Mouse (Mus musculus): ENCODE results near the gene Sfswap.
"Not testable (repeated sequence)": the region's sequence is repeated elsewhere in the genome, so short reads cannot be mapped to it uniquely, and the experiment has no call there.

Gene Sfswap

GRCm38 (mm10) chr5:129500722-129501634, at the start of gene Sfswap:
Gene Sfswap, plus strand, starts transcription at chr5:129501221.
- DNase-seq (ENCODE audit: low spot score in 2 of 2) = peak; percentile 74

DNA sequence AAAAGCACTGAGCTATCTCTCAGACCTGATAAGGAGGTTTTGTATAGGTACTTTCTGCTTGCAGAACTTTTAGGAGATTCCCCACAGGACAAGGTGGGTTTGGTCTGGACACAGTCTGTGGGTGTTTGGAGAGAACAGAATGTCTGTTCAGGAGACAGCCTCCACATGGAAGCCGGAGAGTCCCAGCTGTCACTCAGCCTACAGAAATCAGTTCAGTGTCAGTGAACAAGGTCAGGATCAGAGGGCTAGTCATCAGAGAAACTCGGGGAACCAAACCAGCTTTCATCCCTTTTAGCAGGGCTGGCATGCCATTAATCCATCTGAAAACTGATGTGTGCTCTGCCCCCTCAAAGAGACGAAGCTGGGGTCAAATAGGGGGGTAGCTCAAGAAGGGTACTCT, 48.5 kb upstream of the Sfswap start:
- no peak for DNase-seq (ENCODE audit: low spot score in 2 of 2)

DNA sequence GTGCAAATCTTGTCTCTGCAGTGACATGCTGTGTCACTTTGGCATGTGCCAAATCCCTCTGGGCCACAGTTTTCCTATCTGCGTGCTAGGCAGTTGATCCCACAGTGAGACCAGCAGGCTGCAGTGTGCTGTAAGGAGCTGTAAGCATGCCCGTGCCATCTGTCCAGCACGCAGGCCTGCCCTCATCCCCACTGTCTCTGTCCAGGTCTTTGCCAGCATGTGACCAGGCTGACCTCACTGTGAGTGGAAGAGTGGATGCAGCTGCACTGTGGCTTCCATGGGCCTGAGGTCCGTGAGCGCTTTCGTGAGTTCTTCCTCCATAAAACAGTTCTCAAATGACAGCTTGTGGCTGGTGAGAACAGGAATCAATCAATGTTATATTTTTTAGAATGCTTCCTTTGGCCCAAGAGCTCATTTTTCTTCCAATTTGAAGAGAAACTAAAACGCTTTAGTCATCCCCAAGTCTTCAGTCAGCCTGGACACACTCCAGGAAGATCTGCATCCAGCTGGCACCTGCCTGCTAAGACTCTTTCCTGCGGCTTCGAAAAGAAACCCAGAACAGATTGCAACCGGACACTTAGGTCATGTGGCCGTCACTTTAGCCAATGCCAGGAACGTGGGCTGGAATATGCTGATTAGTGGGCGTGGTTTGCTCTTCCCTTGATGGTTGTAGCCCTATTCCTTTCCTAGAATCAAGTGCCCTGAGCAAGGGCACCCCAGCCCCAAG, 46.1 kb upstream of the Sfswap start:
- peak; percentile 3 to 9 for DNase-seq (ENCODE audit: low spot score in 2 of 2)

DNA sequence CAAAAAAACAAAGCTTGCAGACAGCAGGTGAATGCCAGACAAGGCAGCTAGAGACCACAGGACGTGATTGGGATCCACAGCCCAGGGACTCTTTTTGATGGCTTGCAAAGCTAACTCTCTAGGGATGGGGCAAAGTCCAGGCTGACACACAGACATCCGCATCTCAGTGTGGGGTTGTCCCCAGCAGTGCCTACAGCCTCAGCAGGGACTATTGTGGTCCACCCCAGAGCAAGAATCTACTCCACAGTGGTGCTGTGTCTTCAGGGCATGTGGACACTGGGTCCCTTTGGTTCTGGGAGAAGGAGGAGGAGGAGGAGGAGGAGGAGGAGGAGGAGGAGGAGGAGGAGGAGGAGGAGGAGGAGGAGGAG, 45.5 kb upstream of the Sfswap start:
- no peak for DNase-seq (ENCODE audit: low spot score in 2 of 2)

DNA sequence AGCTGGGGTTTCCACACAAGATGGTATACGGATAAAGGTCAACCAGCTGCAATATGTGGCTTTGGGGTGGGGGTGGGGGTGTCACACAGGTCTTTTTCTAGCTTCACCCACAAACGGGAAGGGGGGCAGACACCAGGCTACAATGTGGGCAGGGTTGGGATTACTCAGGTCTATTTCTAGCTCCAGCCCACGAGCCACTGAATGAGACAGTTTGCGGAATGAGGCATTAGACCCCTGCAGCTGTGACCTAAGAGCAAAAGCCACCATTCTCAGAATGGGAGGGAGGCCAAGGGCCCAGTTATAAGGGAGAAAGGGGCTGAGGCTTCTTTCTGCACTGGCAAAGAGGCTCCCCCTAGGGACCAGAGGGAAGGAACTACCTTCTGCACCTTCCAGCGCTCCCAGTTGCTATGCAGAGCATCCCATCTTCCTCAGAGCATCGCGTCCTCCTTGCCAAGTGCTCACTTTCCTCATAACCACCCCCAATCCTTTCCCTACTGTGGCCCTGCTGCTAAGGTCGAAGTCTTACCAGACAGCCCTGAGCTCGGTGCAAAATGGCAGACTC, 44.4 kb upstream of the Sfswap start:
- no peak for DNase-seq (ENCODE audit: low spot score in 2 of 2)

- DNase-seq (ENCODE audit: low spot score in 2 of 2) = no peak
Measured at GRCm38 (mm10) chr5:129458109-129458508, 42.9 kb upstream of the Sfswap start.

DNA sequence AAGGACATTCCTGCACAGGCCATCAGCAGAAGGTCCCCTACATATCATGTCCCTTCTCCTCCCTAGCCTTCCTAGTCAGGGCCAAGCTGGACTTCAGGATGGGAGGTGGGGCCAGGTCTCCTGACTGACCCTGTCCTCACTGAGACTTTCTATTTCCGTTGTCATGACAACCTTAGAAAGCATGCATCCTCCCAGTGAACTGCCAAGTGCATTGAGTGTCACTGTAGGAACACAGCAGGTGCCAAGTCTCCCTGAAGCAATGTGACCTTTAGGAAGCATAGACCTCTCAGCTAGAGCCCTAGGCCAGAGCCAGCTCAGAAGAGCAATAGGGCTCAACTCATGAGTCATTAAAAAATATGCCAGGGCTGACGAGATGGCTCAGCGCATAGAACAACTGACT, 42.5 kb upstream of the Sfswap start:
- DNase-seq (ENCODE audit: low spot score in 2 of 2) = no peak

DNA sequence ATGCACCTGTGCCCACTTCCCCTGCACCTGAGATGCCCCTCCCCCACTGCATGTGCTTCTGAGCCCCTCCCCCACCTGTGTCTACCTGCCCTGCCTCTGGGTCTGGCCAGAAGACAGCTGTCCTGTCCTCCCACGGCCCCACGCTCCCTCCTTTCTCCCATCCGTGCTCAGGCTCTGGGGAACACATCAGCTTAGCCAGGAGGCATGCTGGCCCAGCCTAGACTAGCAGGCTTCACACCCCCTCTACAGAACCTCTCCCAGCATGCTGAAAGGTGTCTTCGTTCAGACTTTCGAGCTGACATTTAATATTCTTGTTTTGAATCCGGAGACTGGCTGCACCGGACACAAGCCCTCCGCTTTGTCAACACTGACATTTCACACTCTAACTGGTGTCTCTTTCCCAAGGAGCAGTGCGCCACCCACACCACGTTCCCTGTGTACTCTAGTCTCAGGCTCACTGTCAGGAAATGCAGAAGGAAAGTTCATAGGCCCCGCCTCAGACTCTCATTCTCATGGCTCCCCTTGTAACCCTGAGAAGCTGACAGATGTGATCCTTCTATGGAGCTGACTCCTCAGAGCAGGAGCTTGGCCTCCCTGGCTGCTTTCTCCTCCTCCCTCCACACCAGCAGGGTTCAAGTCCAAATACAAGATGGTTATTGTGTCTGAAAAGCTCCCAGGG, 40.1 kb upstream of the Sfswap start:
- no peak for DNase-seq (ENCODE audit: low spot score in 2 of 2)

- DNase-seq (ENCODE audit: low spot score in 2 of 2) = not testable (repeated sequence)
Measured at GRCm38 (mm10) chr5:129463648-129464047, 37.4 kb upstream of the Sfswap start.

- DNase-seq (ENCODE audit: low spot score in 2 of 2) = no peak
Measured at GRCm38 (mm10) chr5:129465788-129466187, 35.2 kb upstream of the Sfswap start.

GRCm38 (mm10) chr5:129475532-129476045, 25.4 kb upstream of the Sfswap start:
- DNase-seq (ENCODE audit: low spot score in 2 of 2) = no peak

- DNase-seq (ENCODE audit: low spot score in 2 of 2) = no peak
Measured at GRCm38 (mm10) chr5:129489879-129490278, 11.1 kb upstream of the Sfswap start.

DNA sequence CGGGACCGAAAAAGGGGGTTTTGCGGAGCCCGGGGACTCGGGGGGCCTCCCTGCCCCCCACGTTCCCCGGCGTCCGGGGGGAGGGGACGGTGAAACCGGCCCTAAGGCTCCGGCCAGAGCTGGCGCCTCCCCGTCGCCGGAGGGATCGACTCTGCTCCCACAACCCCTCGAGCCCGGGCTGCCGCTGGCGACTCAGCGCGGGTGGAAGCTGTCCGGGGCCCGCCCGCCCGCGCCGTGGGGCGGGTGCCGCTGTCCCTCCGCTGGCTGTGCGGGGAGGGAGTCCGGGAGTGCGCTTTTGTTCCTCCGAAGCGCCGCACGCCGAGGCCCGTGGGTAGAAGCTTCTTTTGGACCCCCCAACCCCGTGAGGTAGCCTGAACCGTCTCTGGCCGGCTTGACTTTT, 650 bp downstream of the Sfswap start:
- DNase-seq (ENCODE audit: low spot score in 2 of 2) = peak in 1 of 2 experiments; percentile 3

- DNase-seq (ENCODE audit: low spot score in 2 of 2) = no peak
Measured at GRCm38 (mm10) chr5:129506886-129507285, 5.9 kb downstream of the Sfswap start.

GRCm38 (mm10) chr5:129518180-129518579, 17.2 kb downstream of the Sfswap start:
- DNase-seq (ENCODE audit: low spot score in 2 of 2) = peak in 1 of 2 experiments; percentile 9

DNA sequence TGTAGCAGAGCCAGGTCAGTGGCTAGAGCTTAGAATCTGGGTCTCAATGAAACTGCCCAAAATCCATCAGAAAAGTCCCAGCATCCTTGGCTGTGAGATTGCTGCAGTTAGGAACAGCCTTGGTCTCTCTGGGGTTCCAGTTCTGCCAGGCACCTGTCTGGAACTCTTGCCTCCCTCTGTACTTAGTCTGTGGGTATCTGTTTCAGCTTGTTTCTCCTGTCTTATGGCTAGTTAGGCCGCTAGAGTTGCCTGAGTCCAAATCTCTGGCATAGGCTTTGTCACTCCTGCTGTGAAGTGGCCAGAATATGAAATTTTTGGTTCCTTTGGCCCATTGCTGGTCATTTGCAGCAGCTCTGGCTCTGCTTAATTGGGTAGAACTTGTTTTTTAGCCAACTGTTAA, 17.8 kb downstream of the Sfswap start:
- DNase-seq (ENCODE audit: low spot score in 2 of 2) = no peak

- no peak for DNase-seq (ENCODE audit: low spot score in 2 of 2)
Measured at GRCm38 (mm10) chr5:129519591-129519990, 18.6 kb downstream of the Sfswap start.

DNA sequence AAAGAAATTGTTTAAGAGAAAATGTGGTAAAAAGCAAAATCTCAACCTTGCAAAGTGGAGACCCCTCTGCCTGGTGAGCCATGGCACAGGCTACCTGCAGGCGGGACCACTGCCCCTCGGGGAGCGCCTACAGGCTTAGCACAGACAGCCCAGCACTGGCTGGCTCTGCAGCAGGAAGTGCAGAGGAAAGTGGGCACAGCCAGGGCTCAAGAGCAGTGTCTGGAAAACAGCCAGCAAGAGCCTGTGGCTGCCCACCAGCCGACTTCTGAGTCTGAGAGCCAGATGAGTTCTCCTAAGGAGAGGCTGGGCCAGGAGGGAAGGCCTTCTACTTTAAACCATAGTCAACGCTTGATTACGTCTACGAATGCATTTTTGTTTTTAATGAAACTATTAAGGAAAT, 20.5 kb downstream of the Sfswap start:
- no peak for DNase-seq (ENCODE audit: low spot score in 2 of 2)

DNA sequence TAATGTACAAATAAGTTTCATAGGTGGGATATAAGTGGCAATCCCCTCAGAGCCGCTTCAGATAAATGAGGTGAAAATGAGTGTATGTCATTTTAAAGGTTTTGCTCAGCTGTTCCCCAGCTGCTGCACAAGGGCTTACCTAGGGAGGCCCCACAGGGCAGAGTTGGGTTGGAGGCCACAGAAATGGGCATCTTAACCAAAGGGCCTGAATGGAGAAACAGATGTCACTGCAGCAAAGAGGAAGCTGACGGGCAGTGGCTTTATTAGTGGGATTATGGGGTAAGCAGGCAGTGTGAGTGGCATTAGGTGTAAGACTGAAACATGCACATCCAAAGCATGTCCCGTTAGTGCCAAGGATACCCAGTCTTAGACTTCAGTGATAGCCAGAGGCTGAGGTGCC, 20.9 kb downstream of the Sfswap start:
- DNase-seq (ENCODE audit: low spot score in 2 of 2) = no peak

DNA sequence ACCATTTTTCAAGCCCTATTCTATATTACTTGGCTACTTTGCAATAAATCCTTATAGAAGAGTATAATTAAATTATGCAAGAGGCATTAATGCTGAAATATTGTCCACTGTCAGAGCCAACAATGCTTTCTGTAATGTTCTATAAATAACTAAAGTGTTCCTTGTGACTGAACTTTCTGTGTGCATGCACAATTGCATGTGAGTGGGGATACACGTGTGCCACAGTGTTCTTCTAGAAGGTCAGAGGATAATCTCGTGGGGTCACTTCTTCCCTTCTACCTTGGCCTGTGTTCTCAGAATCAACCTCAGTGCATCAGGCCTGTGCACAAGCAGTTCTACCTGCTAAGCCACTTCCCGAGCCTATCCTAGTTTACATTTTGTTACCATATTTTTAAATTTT, 22.1 kb downstream of the Sfswap start:
- no peak for DNase-seq (ENCODE audit: low spot score in 2 of 2)

DNA sequence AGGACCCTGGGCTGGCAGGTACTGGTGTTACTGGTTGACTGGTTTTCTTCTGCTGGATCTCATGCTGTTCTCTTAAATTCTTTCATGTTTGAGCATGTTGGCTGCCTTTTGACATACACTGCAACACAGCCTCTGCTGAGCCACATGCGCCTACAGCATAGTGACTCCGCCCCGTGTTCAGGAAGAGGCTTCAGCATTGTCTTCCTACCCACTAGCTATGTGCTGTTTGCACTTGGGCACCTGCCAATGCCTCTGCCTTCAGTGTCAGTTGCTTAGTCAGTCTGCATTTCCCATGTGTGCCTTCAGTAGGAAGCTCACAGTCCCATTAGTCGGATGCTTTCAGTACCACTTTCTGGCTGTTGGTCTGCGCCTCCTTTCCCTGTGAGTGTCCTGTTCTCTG, 23.7 kb downstream of the Sfswap start:
- no peak for DNase-seq (ENCODE audit: low spot score in 2 of 2)

DNA sequence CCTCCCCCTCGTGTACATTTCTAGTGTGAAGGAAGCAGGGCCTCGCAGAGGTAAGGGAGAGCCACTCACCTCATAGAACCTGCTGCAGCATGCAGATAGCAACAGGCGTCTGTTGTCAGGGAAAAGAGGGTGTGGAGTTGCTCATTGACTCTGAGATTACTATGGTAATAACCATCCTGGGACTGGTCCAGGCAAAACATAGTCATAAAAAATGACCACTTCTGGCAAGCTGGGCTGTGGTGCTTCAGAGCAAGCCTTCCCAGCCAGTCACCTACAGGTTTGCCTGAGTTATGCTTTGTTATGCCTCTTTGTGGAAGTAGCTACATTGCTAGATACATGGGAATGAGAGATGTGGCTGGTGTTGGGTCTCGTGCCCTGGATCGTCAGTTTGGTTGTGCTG, 26.1 kb downstream of the Sfswap start:
- no peak for DNase-seq (ENCODE audit: low spot score in 2 of 2)

Measured in spleen, postnatal 36 days (tissue).